Mouse (Mus musculus): Measurements from ENCODE around the gene Hist1h4h. TPM values are rescaled to one million over a fixed set of nuclear protein-coding genes. Genes with fewer than 3 reads are reported as not detected.
"Not testable (repeated sequence)": the region's sequence is repeated elsewhere in the genome, so short reads cannot be mapped to it uniquely, and the experiment has no call there.

Gene Hist1h4h
- polyA plus RNA-seq, 1 experiment from 2014 or later: 2.1 TPM

DNA sequence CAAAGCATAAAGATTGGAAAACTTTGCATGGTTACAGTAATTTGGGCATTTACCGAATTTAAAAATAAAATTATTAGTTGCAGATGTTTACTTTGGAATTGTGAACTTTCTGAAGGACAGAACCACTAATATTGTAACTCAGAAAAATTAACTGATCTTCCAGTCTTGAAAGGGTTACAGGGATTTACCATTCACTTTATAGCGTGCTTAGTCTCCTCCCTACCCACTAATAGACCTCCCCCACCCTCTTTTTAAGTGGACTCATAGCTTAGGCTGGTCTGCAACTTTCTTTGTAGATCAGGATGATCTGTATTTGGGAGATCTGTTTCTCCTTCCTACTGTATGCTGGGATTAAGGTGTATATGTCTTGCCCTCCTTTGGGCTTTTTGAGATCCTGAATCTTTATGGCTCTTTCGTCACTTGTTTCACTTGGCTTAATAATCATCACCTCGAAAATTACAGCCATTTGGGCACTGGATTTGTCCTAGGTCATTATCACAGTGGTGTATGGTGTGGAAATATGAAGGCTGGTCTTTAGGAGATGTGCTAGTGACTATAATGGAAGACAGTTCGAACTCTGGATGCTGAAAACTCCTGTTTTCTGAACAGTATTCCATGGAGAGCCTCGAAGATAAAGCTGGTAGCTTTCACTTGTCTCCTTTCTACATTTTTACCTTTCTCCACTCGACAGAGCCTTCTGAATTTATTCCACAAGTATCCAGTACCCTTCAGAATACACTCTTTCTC, 5.4 kb downstream of the Hist1h4h start:
- Histone ChIP-seq H3K27me3 (ENCODE audit: control insufficient read depth, insufficient read depth, low read length) (no peaks in the 10 kb centered on the region), H3K27ac (ENCODE audit: low read depth, low read length) (peak overlapping the region; percentile 98), H3K4me2 (peak overlapping the region; percentile 65), H3K9ac (ENCODE audit: low read depth, low read length) (peak overlapping the region; percentile 66), H3K4me3 (ENCODE audit: low read depth, low read length) (peak overlapping the region; percentile 57), H3K36me3 (ENCODE audit: control insufficient read depth, insufficient read depth, low read length) (no peaks in the 10 kb centered on the region), H3K9me3 (replicated peaks; ENCODE audit: control insufficient read depth, low read length) (no peaks in the 10 kb centered on the region), H3K4me1 (ENCODE audit: control insufficient read depth, insufficient read depth, low read length) (peaks cover 12% of the 10 kb centered on the region)
- 23% methylated on average over 7 of the region's 7 CpGs for WGBS (ENCODE audit: insufficient replicate concordance)
- ATAC-seq (replicated peaks; ENCODE audit: insufficient number of reproducible peaks, low FRiP score, low TSS enrichment): no peak

DNA sequence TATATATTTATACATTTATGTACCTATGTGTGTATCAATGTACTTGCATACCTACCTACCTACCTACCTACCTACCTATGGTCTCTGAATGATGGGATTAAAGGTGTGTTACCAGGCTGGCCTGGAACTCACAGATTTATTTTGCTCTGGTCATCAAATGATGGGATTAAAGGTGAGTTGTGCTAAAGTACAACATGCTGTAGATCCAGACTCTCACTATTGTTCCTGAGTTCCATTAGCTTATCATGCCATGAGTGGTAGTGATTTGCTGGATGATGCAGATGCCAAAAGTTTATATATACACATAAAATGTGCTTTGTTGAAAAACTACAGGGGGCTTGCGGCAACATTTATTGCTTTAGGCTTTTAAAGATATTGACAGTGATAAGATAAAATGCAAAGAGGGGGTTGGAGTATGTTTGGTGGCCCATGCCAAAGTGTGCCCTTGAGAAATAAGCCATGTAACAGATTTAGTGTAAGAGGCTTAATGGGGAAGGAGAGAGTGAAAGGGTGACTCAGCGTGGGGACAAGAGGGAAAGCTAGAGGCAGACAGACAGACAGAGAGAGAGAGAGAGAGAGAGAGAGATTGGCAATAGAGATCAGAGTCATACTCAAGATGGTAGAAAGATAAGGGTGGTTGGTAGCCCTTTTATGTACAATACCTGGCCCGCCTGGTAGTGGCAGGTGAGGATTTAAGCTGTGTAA, 6.3 kb downstream of the Hist1h4h start:
- Histone ChIP-seq H3K9me3 (replicated peaks; ENCODE audit: control insufficient read depth, low read length) (no peaks in the 10 kb centered on the region), H3K4me3 (ENCODE audit: low read depth, low read length) (no peak overlapping the region), H3K36me3 (ENCODE audit: control insufficient read depth, insufficient read depth, low read length) (no peaks in the 10 kb centered on the region), H3K27me3 (ENCODE audit: control insufficient read depth, insufficient read depth, low read length) (no peaks in the 10 kb centered on the region), H3K9ac (ENCODE audit: low read depth, low read length) (0 out of 2 replicates have a peak overlapping the region, but pooled peaks have one; percentile 7), H3K4me2 (peak overlapping the region; percentile 30), H3K4me1 (ENCODE audit: control insufficient read depth, insufficient read depth, low read length) (peaks cover 12% of the 10 kb centered on the region), H3K27ac (ENCODE audit: low read depth, low read length) (no peak overlapping the region)
- WGBS (ENCODE audit: insufficient replicate concordance): 84% methylated on average over 3 of the region's 3 CpGs
- ATAC-seq (replicated peaks; ENCODE audit: insufficient number of reproducible peaks, low FRiP score, low TSS enrichment): no peak

DNA sequence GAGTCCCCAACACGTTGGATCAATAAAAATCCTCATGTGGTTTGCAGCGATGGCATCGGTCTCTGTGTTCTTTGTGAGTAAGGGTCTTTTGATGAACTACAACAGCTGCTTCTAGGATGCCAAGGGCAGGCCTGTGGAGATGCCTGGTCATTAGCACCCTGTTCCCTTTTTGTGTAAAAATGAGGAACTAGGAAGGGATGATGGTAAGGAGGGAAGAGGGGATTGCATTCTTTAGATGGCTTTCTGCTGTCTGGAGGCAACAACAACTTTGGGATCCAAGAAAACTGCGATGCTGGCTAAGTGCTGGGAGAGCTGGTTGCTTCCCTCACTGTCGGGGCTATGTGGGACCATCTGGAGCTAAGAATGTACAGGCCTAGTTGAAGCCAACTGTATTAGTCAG, 7.4 kb downstream of the Hist1h4h start:
- WGBS (ENCODE audit: insufficient replicate concordance): 80% methylated on average over 5 of the region's 5 CpGs
- H3K9ac ChIP-seq (ENCODE audit: low read depth, low read length): no peak overlapping the region
- H3K27me3 ChIP-seq (ENCODE audit: control insufficient read depth, insufficient read depth, low read length): no peaks in the 10 kb centered on the region
- no peaks in the 10 kb centered on the region for H3K36me3 ChIP-seq (ENCODE audit: control insufficient read depth, insufficient read depth, low read length)
- no peaks in the 10 kb centered on the region for H3K9me3 ChIP-seq (replicated peaks; ENCODE audit: control insufficient read depth, low read length)
- 0 out of 2 replicates have a peak, but pooled peaks cover 6% of the 10 kb centered on the region for H3K4me1 ChIP-seq (ENCODE audit: control insufficient read depth, insufficient read depth, low read length)
- no peak for ATAC-seq (replicated peaks; ENCODE audit: insufficient number of reproducible peaks, low FRiP score, low TSS enrichment)
- no peak overlapping the region for H3K27ac ChIP-seq (ENCODE audit: low read depth, low read length)
- no peak overlapping the region for H3K4me3 ChIP-seq (ENCODE audit: low read depth, low read length)
- H3K4me2 ChIP-seq: no peak overlapping the region

DNA sequence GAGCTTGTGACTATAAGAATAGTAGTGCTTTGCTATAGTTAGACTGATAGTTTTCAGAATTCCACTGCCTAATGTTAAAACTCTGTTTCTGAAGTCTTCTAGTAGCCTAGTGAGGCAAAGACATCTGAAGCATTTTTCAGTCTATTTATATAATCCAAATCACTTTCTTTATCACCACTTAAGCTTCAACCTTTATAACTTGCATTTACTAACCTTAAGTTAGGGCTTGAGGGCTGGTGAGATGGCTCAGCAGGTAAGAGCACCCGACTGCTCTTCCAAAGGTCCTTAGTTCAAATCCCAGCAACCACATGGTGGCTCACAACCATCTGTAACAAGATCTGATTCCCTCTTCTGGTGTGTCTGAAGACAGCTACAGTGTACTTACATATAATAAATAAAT, 9.0 kb downstream of the Hist1h4h start:
- 59% methylated on average over 1 of the region's 1 CpGs for WGBS (ENCODE audit: insufficient replicate concordance)
- not testable (repeated sequence) for H3K9me3 ChIP-seq (replicated peaks; ENCODE audit: control insufficient read depth, low read length)

DNA sequence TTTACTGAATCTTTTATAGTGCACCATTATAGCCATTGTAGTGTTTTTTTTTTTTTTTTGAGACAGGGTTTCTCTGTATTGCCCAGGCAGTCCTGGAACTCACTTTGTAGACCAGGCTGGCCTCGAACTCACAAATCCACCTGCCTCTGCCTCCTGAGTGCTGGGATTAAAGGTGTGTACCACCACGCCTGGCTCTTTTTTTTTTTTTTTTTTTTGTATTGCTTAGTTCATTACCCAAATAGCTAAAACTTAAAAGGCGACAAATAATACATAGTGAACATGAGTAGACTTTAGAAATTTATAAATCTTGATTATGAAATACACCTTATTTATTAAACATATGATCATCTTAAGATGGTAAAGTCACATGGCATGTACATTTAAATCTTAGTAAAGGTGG, 10.6 kb downstream of the Hist1h4h start:
- Histone ChIP-seq H3K4me1 (ENCODE audit: control insufficient read depth, insufficient read depth, low read length) (0 out of 2 replicates have a peak, but pooled peaks cover under 1% of the 10 kb centered on the region), H3K4me3 (ENCODE audit: low read depth, low read length) (no peak overlapping the region), H3K9ac (ENCODE audit: low read depth, low read length) (no peak overlapping the region), H3K27me3 (ENCODE audit: control insufficient read depth, insufficient read depth, low read length) (no peaks in the 10 kb centered on the region), H3K27ac (ENCODE audit: low read depth, low read length) (no peak overlapping the region), H3K36me3 (ENCODE audit: control insufficient read depth, insufficient read depth, low read length) (no peaks in the 10 kb centered on the region), H3K4me2 (no peak overlapping the region), H3K9me3 (replicated peaks; ENCODE audit: control insufficient read depth, low read length) (no peaks in the 10 kb centered on the region)
- no peak for ATAC-seq (replicated peaks; ENCODE audit: insufficient number of reproducible peaks, low FRiP score, low TSS enrichment)
- WGBS (ENCODE audit: insufficient replicate concordance): 90% methylated on average over 3 of the region's 3 CpGs

More for the DNA sequence above, 9.0 kb downstream of the Hist1h4h start:
- H3K4me1 ChIP-seq (ENCODE audit: control insufficient read depth, insufficient read depth, low read length); ATAC-seq (replicated peaks; ENCODE audit: insufficient number of reproducible peaks, low FRiP score, low TSS enrichment); H3K27me3 ChIP-seq (ENCODE audit: control insufficient read depth, insufficient read depth, low read length); H3K9ac ChIP-seq (ENCODE audit: low read depth, low read length); H3K36me3 ChIP-seq (ENCODE audit: control insufficient read depth, insufficient read depth, low read length); H3K4me3 ChIP-seq (ENCODE audit: low read depth, low read length); H3K4me2 ChIP-seq; H3K27ac ChIP-seq (ENCODE audit: low read depth, low read length): not testable (repeated sequence)

DNA sequence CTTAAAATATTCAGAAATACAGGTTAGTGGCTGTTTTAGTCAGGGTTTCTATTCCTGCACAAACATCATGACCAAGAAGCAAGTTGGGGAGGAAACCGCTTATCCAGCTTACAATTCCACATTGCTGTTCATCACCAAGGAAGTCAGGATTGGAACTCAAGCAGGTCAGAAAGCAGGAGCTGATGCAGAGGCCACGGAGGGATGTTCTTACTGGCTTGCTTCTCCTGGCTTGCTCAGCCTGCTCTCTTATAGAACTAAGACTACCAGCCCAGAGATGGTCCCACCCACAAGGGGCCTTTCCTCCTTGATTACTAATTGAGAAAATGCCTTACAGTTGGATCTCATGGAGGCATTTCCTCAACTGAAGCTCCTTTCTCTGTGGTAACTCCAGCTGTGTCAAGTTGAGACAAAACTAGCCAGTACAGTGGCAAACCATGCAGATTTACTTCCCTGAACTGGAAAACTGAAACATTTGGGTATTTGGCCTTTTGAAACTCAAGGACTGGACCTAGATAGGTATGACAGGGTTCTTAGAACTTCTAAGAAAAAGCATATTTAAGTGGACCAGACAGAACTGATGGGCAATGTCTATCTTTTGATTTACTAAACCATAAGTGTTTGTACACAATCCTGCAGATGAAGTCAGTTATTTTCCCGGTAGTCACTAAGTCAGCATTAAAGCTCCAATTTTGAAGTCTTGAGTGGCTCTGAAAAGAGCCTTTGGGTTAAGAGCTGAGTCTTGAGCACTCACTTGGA, 11.6 kb downstream of the Hist1h4h start:
- H3K4me1 ChIP-seq (ENCODE audit: control insufficient read depth, insufficient read depth, low read length); H3K9me3 ChIP-seq (replicated peaks; ENCODE audit: control insufficient read depth, low read length); H3K27me3 ChIP-seq (ENCODE audit: control insufficient read depth, insufficient read depth, low read length); H3K36me3 ChIP-seq (ENCODE audit: control insufficient read depth, insufficient read depth, low read length); ATAC-seq (replicated peaks; ENCODE audit: insufficient number of reproducible peaks, low FRiP score, low TSS enrichment): not testable (repeated sequence)
- peak overlapping the region; percentile 64 for H3K4me2 ChIP-seq
- H3K27ac ChIP-seq (ENCODE audit: low read depth, low read length): peak overlapping the region; percentile 74
- WGBS (ENCODE audit: insufficient replicate concordance): 7% methylated on average over 3 of the region's 3 CpGs
- H3K9ac ChIP-seq (ENCODE audit: low read depth, low read length): peak overlapping the region; percentile 64
- peak overlapping the region; percentile 50 for H3K4me3 ChIP-seq (ENCODE audit: low read depth, low read length)

DNA sequence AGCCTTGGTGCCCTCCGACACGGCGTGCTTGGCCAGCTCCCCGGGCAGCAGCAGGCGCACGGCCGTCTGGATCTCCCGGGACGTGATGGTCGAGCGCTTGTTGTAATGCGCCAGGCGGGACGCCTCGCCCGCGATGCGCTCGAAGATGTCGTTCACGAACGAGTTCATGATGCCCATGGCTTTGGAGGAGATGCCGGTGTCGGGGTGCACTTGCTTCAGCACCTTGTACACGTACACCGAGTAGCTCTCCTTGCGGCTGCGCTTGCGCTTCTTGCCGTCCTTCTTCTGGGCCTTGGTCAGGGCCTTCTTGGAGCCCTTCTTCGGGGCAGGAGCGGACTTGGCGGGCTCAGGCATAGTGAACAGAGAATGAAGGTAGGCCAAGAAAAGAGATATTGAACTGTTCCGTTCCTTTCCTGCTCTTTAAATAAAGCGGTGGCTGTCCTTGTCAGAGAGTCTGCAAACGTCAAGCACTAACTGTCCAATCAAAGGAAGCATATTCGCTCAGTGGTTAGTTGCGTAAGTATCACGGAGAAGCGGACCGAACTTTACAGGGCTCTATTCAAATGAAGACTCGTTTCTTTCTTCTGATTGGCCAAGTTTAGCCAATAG, 12.3 kb downstream of the Hist1h4h start, which contains the start of gene Hist1h2bh:
Hist1h2bh (minus strand) TSS at position 394 of the 609 bp plus-strand sequence.
- H3K36me3 ChIP-seq (ENCODE audit: control insufficient read depth, insufficient read depth, low read length); H3K9me3 ChIP-seq (replicated peaks; ENCODE audit: control insufficient read depth, low read length); H3K27me3 ChIP-seq (ENCODE audit: control insufficient read depth, insufficient read depth, low read length); H3K4me1 ChIP-seq (ENCODE audit: control insufficient read depth, insufficient read depth, low read length): not testable (repeated sequence)
- under 1% methylated on average over 25 of the region's 42 CpGs for WGBS (ENCODE audit: insufficient replicate concordance)
- Histone ChIP-seq H3K27ac (ENCODE audit: low read depth, low read length) (peak within 1 kb of the TSS; percentile 96), H3K9ac (ENCODE audit: low read depth, low read length) (peak within 1 kb of the TSS; percentile 64), H3K4me3 (ENCODE audit: low read depth, low read length) (peak within 1 kb of the TSS; percentile 51), H3K4me2 (peak within 1 kb of the TSS; percentile 80)
- peak; percentile 89 for ATAC-seq (replicated peaks; ENCODE audit: insufficient number of reproducible peaks, low FRiP score, low TSS enrichment)
